Mouse (Mus musculus): ENCODE results near the gene Lrrc7. TPM values are rescaled to one million over a fixed set of nuclear protein-coding genes. Genes with fewer than 3 reads are reported as not detected.

The Lrrc7 gene
- total and polyA plus RNA-seq, 3 experiments: 0.11 TPM; not detected in 2

GRCm38 (mm10) chr3:158169180-158169579 is 392.8 kb downstream of the Lrrc7 start:
- Histone ChIP-seq H3K9me3 (replicated peaks) (no peaks in the 10 kb centered on the region), H3K27me3 (ENCODE audit: insufficient read depth, low read length) (no peaks in the 10 kb centered on the region), H3K4me3 (ENCODE audit: low read depth, low read length) (no peak overlapping the region), H3K36me3 (replicated peaks) (no peaks in the 10 kb centered on the region), H3K4me1 (ENCODE audit: insufficient read depth, low read depth, low read length) (no peaks in the 10 kb centered on the region)
- TF ChIP-seq GATA2 (IDR thresholded peaks at IDR 0.05; ENCODE audit: borderline replicate concordance, low read depth, low read length): no peak
- DNase-seq (ENCODE audit: low spot score) (no peak), ATAC-seq (ENCODE audit: extremely low read depth, insufficient number of reproducible peaks, low FRiP score, poor library complexity, severe bottlenecking) (no peak)

- TF ChIP-seq POLR2AphosphoS5 (IDR thresholded peaks at IDR 0.05; ENCODE audit: insufficient replicate concordance, low read depth, low read length): no peak
- no peak for TF ChIP-seq CTCF (IDR thresholded peaks at IDR 0.05; ENCODE audit: low read depth, low read length)
- no peak for TF ChIP-seq TAL1 (conservative IDR thresholded peaks at IDR 0.05; ENCODE audit: low read depth, low read length)
- TF ChIP-seq GATA1 (IDR thresholded peaks at IDR 0.05; ENCODE audit: borderline replicate concordance, low read length): no peak
- TF ChIP-seq GATA2 (IDR thresholded peaks at IDR 0.05; ENCODE audit: borderline replicate concordance, low read depth, low read length): no peak
- Histone ChIP-seq H3K9me3 (replicated peaks) (no peaks in the 10 kb centered on the region), H3K4me3 (ENCODE audit: low read depth, low read length) (no peak overlapping the region), H3K27me3 (ENCODE audit: insufficient read depth, low read length) (no peaks in the 10 kb centered on the region), H3K4me1 (ENCODE audit: insufficient read depth, low read depth, low read length) (no peaks in the 10 kb centered on the region), H3K36me3 (replicated peaks) (no peaks in the 10 kb centered on the region)
- ATAC-seq (ENCODE audit: extremely low read depth, insufficient number of reproducible peaks, low FRiP score, poor library complexity, severe bottlenecking) (no peak), DNase-seq (ENCODE audit: low spot score) (no peak)
These were observed 393.6 kb downstream of the Lrrc7 start for GRCm38 (mm10) chr3:158168454-158168853.

DNA sequence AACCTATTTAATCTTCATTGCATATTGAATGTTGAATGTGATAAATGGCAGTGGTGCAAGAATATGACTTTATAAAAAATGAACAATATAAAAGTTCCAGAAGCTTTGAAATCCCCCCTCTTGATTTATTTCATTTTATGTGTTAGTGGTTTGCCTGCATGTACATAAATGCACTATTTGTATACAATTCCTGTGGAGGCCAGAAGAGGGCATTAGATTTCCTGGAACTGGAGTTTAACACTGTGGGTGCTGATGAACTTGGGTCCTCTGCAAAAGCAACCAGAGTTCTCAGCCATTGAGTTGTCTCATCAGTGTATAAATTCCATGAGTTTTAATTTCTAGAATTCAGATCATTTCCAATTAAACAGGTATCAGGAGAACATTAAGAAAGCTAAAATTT is 397.0 kb downstream of the Lrrc7 start:
- Histone ChIP-seq H3K4me1 (ENCODE audit: insufficient read depth, low read depth, low read length) (no peaks in the 10 kb centered on the region), H3K9me3 (replicated peaks) (no peaks in the 10 kb centered on the region), H3K4me3 (ENCODE audit: low read depth, low read length) (no peak overlapping the region), H3K36me3 (replicated peaks) (no peaks in the 10 kb centered on the region), H3K27me3 (ENCODE audit: insufficient read depth, low read length) (no peaks in the 10 kb centered on the region)
- TF ChIP-seq CTCF (IDR thresholded peaks at IDR 0.05; ENCODE audit: low read depth, low read length): no peak
- TF ChIP-seq GATA1 (IDR thresholded peaks at IDR 0.05; ENCODE audit: borderline replicate concordance, low read length): no peak
- no peak for TF ChIP-seq GATA2 (IDR thresholded peaks at IDR 0.05; ENCODE audit: borderline replicate concordance, low read depth, low read length)
- no peak for TF ChIP-seq POLR2AphosphoS5 (IDR thresholded peaks at IDR 0.05; ENCODE audit: insufficient replicate concordance, low read depth, low read length)
- TF ChIP-seq TAL1 (conservative IDR thresholded peaks at IDR 0.05; ENCODE audit: low read depth, low read length): no peak
- DNase-seq (ENCODE audit: low spot score) (no peak), ATAC-seq (ENCODE audit: extremely low read depth, insufficient number of reproducible peaks, low FRiP score, poor library complexity, severe bottlenecking) (no peak)

GRCm38 (mm10) chr3:158164452-158164851 is 397.6 kb downstream of the Lrrc7 start:
- TF ChIP-seq TAL1 (conservative IDR thresholded peaks at IDR 0.05; ENCODE audit: low read depth, low read length) (no peak), POLR2AphosphoS5 (IDR thresholded peaks at IDR 0.05; ENCODE audit: insufficient replicate concordance, low read depth, low read length) (no peak), GATA1 (IDR thresholded peaks at IDR 0.05; ENCODE audit: borderline replicate concordance, low read length) (no peak), GATA2 (IDR thresholded peaks at IDR 0.05; ENCODE audit: borderline replicate concordance, low read depth, low read length) (no peak), CTCF (IDR thresholded peaks at IDR 0.05; ENCODE audit: low read depth, low read length) (no peak)
- Histone ChIP-seq H3K9me3 (replicated peaks) (no peaks in the 10 kb centered on the region), H3K4me3 (ENCODE audit: low read depth, low read length) (no peak overlapping the region), H3K36me3 (replicated peaks) (no peaks in the 10 kb centered on the region), H3K4me1 (ENCODE audit: insufficient read depth, low read depth, low read length) (no peaks in the 10 kb centered on the region), H3K27me3 (ENCODE audit: insufficient read depth, low read length) (no peaks in the 10 kb centered on the region)
- DNase-seq (ENCODE audit: low spot score) (no peak), ATAC-seq (ENCODE audit: extremely low read depth, insufficient number of reproducible peaks, low FRiP score, poor library complexity, severe bottlenecking) (no peak)

- Histone ChIP-seq H3K4me3 (ENCODE audit: low read depth, low read length) (no peak overlapping the region), H3K4me1 (ENCODE audit: insufficient read depth, low read depth, low read length) (no peaks in the 10 kb centered on the region), H3K9me3 (replicated peaks) (no peaks in the 10 kb centered on the region), H3K27me3 (ENCODE audit: insufficient read depth, low read length) (no peaks in the 10 kb centered on the region), H3K36me3 (replicated peaks) (no peaks in the 10 kb centered on the region)
- DNase-seq (ENCODE audit: low spot score) (no peak), ATAC-seq (ENCODE audit: extremely low read depth, insufficient number of reproducible peaks, low FRiP score, poor library complexity, severe bottlenecking) (no peak)
- TF ChIP-seq GATA2 (IDR thresholded peaks at IDR 0.05; ENCODE audit: borderline replicate concordance, low read depth, low read length) (no peak), CTCF (IDR thresholded peaks at IDR 0.05; ENCODE audit: low read depth, low read length) (no peak), POLR2AphosphoS5 (IDR thresholded peaks at IDR 0.05; ENCODE audit: insufficient replicate concordance, low read depth, low read length) (no peak), GATA1 (IDR thresholded peaks at IDR 0.05; ENCODE audit: borderline replicate concordance, low read length) (no peak), TAL1 (conservative IDR thresholded peaks at IDR 0.05; ENCODE audit: low read depth, low read length) (no peak)
These were observed 398.9 kb downstream of the Lrrc7 start for GRCm38 (mm10) chr3:158163127-158163526.

DNA sequence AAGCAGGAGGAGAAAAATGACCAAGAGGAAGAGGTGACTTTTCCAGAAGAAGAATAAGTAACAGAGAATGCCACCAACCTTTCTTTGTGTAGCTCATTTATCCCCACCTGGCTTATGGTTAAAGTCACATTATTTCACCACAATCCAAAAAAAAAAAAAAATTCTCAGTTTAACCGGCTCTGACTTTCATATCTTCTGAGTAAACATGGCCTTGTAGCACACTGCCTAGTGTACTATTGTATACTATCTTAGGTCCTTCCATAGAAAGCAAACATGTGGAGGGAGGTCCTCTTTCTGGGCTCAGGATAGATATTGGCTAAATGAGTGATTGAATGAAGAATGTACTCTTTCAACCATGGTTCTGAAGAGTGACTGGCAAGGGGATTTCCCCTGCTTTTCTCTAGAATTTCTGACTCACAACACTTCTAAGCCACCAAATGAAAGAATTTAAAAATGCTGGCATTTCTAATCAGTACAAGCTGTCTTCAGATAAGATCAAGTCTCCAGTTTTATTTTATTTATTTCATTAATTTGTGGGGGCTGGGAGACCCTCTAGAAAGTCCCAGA is 400.0 kb downstream of the Lrrc7 start:
- no peaks in the 10 kb centered on the region for H3K36me3 ChIP-seq (replicated peaks)
- DNase-seq (ENCODE audit: low spot score) (no peak), ATAC-seq (ENCODE audit: extremely low read depth, insufficient number of reproducible peaks, low FRiP score, poor library complexity, severe bottlenecking) (no peak)
- TF ChIP-seq TAL1 (conservative IDR thresholded peaks at IDR 0.05; ENCODE audit: low read depth, low read length) (no peak), GATA2 (IDR thresholded peaks at IDR 0.05; ENCODE audit: borderline replicate concordance, low read depth, low read length) (no peak), POLR2AphosphoS5 (IDR thresholded peaks at IDR 0.05; ENCODE audit: insufficient replicate concordance, low read depth, low read length) (no peak), GATA1 (IDR thresholded peaks at IDR 0.05; ENCODE audit: borderline replicate concordance, low read length) (no peak), CTCF (IDR thresholded peaks at IDR 0.05; ENCODE audit: low read depth, low read length) (no peak)
- H3K27me3 ChIP-seq (ENCODE audit: insufficient read depth, low read length): no peaks in the 10 kb centered on the region
- H3K4me3 ChIP-seq (ENCODE audit: low read depth, low read length): no peak overlapping the region
- no peaks in the 10 kb centered on the region for H3K4me1 ChIP-seq (ENCODE audit: insufficient read depth, low read depth, low read length)
- no peaks in the 10 kb centered on the region for H3K9me3 ChIP-seq (replicated peaks)
